Comparison of ENCODE assay signal across 18 mouse cellular contexts in genomic region chr14:111403555-111403954, GRCm38 (mm10).
A peak's percentile ranks its signal among the peaks of the same experiment; 100 is the strongest.
DNase-seq lines count a peak whose midpoint lies in the region; ATAC-seq and TF ChIP-seq lines count a peak whose summit lies in the region.
"Had no signal": no experiment of that assay in that cellular context is flagged by ENCODE, and none has a peak within 500 bp of the region (broad histone marks: within the 10 kb centered on the region; RNA-seq: fewer than 3 reads in every experiment).

No protein-coding gene starts in this region.

- no peak for ATAC-seq in lung, embryonic 14.5 days (ENCODE audit: insufficient read depth)
- ATAC-seq: forebrain, embryonic 15.5 days; intestine, embryonic 15.5 days had no signal

- TF ChIP-seq CTCF in lung, embryonic 14.5 days (IDR thresholded peaks at IDR 0.05; ENCODE audit: low read depth), result no peak

- peak; percentile 7 for DNase-seq in adrenal gland, postnatal 10 days
- DNase-seq in adrenal gland, postnatal 36 days, result no peak
- peak; percentile 2 for DNase-seq in heart, adult 8-10 months (ENCODE audit: low spot score)
- no peak for DNase-seq in heart, adult 11 months
- peak; percentile 20 for DNase-seq in lung, embryonic 14.5 days
- no peak for DNase-seq in lung, postnatal 25 days (ENCODE audit: low spot score)
- DNase-seq in frontal cortex, postnatal 10 days (ENCODE audit: low spot score in 2 of 2), result no peak
- DNase-seq: adrenal gland, adult 8-10 months; cerebellum, adult 18-20 months; cerebellum, adult 9-11 months; cerebellum, postnatal 36 days; gastrocnemius, postnatal 10 days; kidney, adult 18-20 months had no signal

- H3K4me2 ChIP-seq in lung, embryonic 14.5 days, result no peak overlapping the region
- H3K4me2 ChIP-seq: embryonic facial prominence, embryonic 15.5 days; forebrain, embryonic 15.5 days; hindbrain, embryonic 14.5 days; intestine, embryonic 15.5 days had no signal

- no peak overlapping the region for H3K27ac ChIP-seq in lung, embryonic 14.5 days (ENCODE audit: low read depth)
- H3K27ac ChIP-seq: embryonic facial prominence, embryonic 15.5 days; forebrain, embryonic 15.5 days; hindbrain, embryonic 10.5 days; hindbrain, embryonic 14.5 days; intestine, embryonic 15.5 days had no signal

- no peaks in the 10 kb centered on the region for H3K36me3 ChIP-seq in lung, embryonic 14.5 days (ENCODE audit: insufficient read depth)
- H3K36me3 ChIP-seq: embryonic facial prominence, embryonic 15.5 days; forebrain, embryonic 15.5 days; hindbrain, embryonic 10.5 days; intestine, embryonic 15.5 days had no signal

- H3K27me3 ChIP-seq in lung, embryonic 14.5 days (ENCODE audit: insufficient read depth, low read length), result no peaks in the 10 kb centered on the region
- H3K27me3 ChIP-seq: embryonic facial prominence, embryonic 15.5 days; forebrain, embryonic 15.5 days; intestine, embryonic 15.5 days had no signal

- no peaks in the 10 kb centered on the region for H3K9me3 ChIP-seq in lung, embryonic 14.5 days (ENCODE audit: low read depth, low read length)
- H3K9me3 ChIP-seq: embryonic facial prominence, embryonic 15.5 days; forebrain, embryonic 15.5 days; hindbrain, embryonic 10.5 days; intestine, embryonic 15.5 days had no signal

- H3K9ac ChIP-seq in lung, embryonic 14.5 days, result no peak overlapping the region
- H3K9ac ChIP-seq: embryonic facial prominence, embryonic 15.5 days; forebrain, embryonic 15.5 days; hindbrain, embryonic 14.5 days; intestine, embryonic 15.5 days had no signal

- WGBS in lung, embryonic 14.5 days, result 51% methylated on average over 1 of the region's 1 CpGs

- H3K4me1 ChIP-seq in lung, embryonic 14.5 days (ENCODE audit: insufficient read depth), result no peaks in the 10 kb centered on the region
- H3K4me1 ChIP-seq: embryonic facial prominence, embryonic 15.5 days; forebrain, embryonic 15.5 days; hindbrain, embryonic 10.5 days; intestine, embryonic 15.5 days had no signal

- no peak overlapping the region for H3K4me3 ChIP-seq in lung, embryonic 14.5 days (ENCODE audit: low read depth, low read length)
- H3K4me3 ChIP-seq: embryonic facial prominence, embryonic 15.5 days; forebrain, embryonic 15.5 days; hindbrain, embryonic 10.5 days; intestine, embryonic 15.5 days had no signal

Comparison
In these comparisons a context has a peak if more than half of its experiments do, and no peak if none do; other contexts are left out.
1. DNase-seq: peak in adrenal gland, postnatal 10 days (single experiment), heart, adult 8-10 months (single experiment) and lung, embryonic 14.5 days (single experiment); none in adrenal gland, postnatal 36 days (0 of 2), heart, adult 11 months (single experiment), lung, postnatal 25 days (single experiment) and frontal cortex, postnatal 10 days (0 of 2).